Mouse (Mus musculus): Measurements from ENCODE around the gene Actl7b.

- TF ChIP-seq EP300 (IDR thresholded peaks at IDR 0.05; ENCODE audit: low read depth) (no peak), CTCF (IDR thresholded peaks at IDR 0.05; ENCODE audit: low read depth) (no peak)
Observed at GRCm38 (mm10) chr4:56696401-56696800, 44.8 kb downstream of the Actl7b start.
